Mouse (Mus musculus) left cerebral cortex, adult 9 months (tissue): ENCODE data around the gene Aurkb.

ENCODE experiments used
- DNase-seq, 2 experiments: peaks; one replicate each; pipeline ENCODE4 v3.0.0; 2022; ENCODE audit warnings: low spot score in 2 of 2

The Aurkb gene

GRCm38 (mm10) chr11:69098039-69098761, 52.8 kb downstream of the Aurkb start:
- peak in 1 of 2 experiments; percentile 50 for DNase-seq

- DNase-seq, result peak; percentile 92 to 98
Measured at GRCm38 (mm10) chr11:69098762-69099091, 53.3 kb downstream of the Aurkb start.

- peak in 1 of 2 experiments; percentile 69 for DNase-seq
Measured at GRCm38 (mm10) chr11:69099177-69099914, 53.9 kb downstream of the Aurkb start.

GRCm38 (mm10) chr11:69099915-69100345, 54.5 kb downstream of the Aurkb start:
- peak in 1 of 2 experiments; percentile 91 for DNase-seq

- no peak for DNase-seq
Measured at GRCm38 (mm10) chr11:69100639-69101360, 55.4 kb downstream of the Aurkb start.
